Mouse (Mus musculus): Measurements from ENCODE around the gene Atl3.

- no peak for TF ChIP-seq CTCF (IDR thresholded peaks at IDR 0.05; ENCODE audit: control insufficient read depth, insufficient read depth, insufficient read length)
- no peak for TF ChIP-seq MAX (IDR thresholded peaks at IDR 0.05)
These were observed 91.4 kb downstream of the Atl3 start for GRCm38 (mm10) chr19:7585279-7585678.

All from C2C12 (cell line).